Mouse (Mus musculus): Measurements from ENCODE around the gene Ddx10. TPM values are rescaled to one million over a fixed set of nuclear protein-coding genes. Genes with fewer than 3 reads are reported as not detected.

Ddx10 gene
- 26.0 and 35.7 TPM in 2 replicates for polyA plus RNA-seq (2014; fragmentation: Nextera tagmentation; extraction: Ambion mirVana)

DNA sequence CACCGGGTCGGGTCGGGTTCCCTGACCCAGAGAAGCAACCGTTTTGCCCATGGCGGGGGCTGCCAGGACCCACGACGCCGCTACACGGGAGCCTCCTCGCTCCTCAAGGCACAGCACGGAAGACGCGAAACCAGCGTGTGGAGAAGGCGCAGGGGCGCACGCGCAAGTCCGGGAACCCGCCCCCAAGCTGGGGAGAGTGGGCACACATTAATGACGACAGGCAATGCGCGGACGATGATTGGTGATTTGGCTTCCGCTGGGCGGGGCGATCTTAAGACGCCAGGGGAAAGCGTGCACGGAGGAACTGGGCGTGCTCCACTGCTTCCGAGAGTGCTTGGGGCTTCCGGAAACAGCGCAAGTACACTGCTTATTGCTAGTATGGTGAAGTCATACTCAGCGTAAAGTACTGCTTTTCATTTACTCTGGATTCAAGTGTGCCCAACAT lies at the start of gene Ddx10:
Gene Ddx10 (minus strand): TSS at position 101 of the 445 bp plus-strand sequence.
- Histone ChIP-seq H3K27me3 (ENCODE audit: control insufficient read depth, insufficient read depth, low read length) (no peaks in the 10 kb centered on the region), H3K4me2 (replicated peaks; ENCODE audit: low read depth, low read length) (peak within 1 kb of the TSS; percentile 88), H3K4me1 (ENCODE audit: control insufficient read depth, insufficient read depth, low read length) (peaks cover 6% of the 10 kb centered on the region), H3K4me3 (ENCODE audit: low read length) (peak within 1 kb of the TSS; percentile 94), H3K9me3 (ENCODE audit: control insufficient read depth, low read length) (no peaks in the 10 kb centered on the region), H3K27ac (ENCODE audit: low read depth, low read length) (no peak within 1 kb of the TSS), H3K36me3 (ENCODE audit: control insufficient read depth, insufficient read depth, low read length) (no peaks in the 10 kb centered on the region), H3K9ac (ENCODE audit: low read depth, low read length) (peak within 1 kb of the TSS; percentile 71)
- peak; percentile 100 for ATAC-seq (ENCODE audit: low FRiP score, low TSS enrichment)
- under 1% methylated on average over 35 of the region's 35 CpGs for WGBS

DNA sequence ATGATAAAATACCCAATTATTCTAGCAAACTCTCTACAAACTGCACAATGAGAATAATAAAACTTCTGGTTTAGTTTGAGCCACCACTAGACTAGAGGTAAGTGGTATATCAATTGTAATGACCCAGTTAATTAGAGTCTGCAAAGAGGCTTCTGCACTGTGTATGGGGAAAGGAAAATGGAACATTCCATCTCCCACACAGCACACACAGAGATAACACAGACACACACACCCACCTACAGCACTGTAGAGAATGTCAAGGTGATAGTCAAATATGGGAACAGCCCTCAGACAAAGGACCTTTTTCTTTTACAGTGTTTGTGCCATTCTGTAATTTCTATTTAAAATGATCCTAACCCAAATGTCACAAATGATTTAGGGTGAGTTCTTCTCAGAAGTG lies 45.0 kb upstream of the Ddx10 start:
- no peak overlapping the region for H3K4me3 ChIP-seq (ENCODE audit: low read length)
- no peaks in the 10 kb centered on the region for H3K9me3 ChIP-seq (ENCODE audit: control insufficient read depth, low read length)
- no peak overlapping the region for H3K9ac ChIP-seq (ENCODE audit: low read depth, low read length)
- H3K27ac ChIP-seq (ENCODE audit: low read depth, low read length) = no peak overlapping the region
- no peak for ATAC-seq (ENCODE audit: low FRiP score, low TSS enrichment)
- no peak overlapping the region for H3K4me2 ChIP-seq (replicated peaks; ENCODE audit: low read depth, low read length)
- no peaks in the 10 kb centered on the region for H3K4me1 ChIP-seq (ENCODE audit: control insufficient read depth, insufficient read depth, low read length)
- no peaks in the 10 kb centered on the region for H3K27me3 ChIP-seq (ENCODE audit: control insufficient read depth, insufficient read depth, low read length)
- no peaks in the 10 kb centered on the region for H3K36me3 ChIP-seq (ENCODE audit: control insufficient read depth, insufficient read depth, low read length)

DNA sequence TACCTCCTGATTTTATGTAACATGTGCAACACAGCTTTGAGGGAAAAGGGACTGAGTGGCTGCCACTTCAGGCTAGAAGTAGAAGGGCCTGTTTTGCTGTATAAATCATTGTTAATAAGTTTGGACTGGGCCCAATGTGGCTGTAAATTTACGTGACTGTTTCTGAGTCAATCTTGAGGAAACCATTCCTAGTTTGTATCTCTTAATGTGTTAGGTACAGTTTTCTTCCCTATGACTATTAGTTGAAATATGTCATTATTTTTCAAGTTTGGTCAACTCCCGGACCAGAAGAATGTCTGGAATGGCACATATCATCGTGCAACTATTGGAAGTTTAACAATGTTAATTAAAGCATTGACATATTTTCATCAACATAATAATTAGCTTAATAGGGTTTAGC lies 42.2 kb upstream of the Ddx10 start:
- no peaks in the 10 kb centered on the region for H3K9me3 ChIP-seq (ENCODE audit: control insufficient read depth, low read length)
- H3K4me3 ChIP-seq (ENCODE audit: low read length) = no peak overlapping the region
- H3K27ac ChIP-seq (ENCODE audit: low read depth, low read length) = no peak overlapping the region
- whole genome bisulfite sequencing = 61% methylated on average over 3 of the region's 3 CpGs
- no peaks in the 10 kb centered on the region for H3K36me3 ChIP-seq (ENCODE audit: control insufficient read depth, insufficient read depth, low read length)
- no peaks in the 10 kb centered on the region for H3K27me3 ChIP-seq (ENCODE audit: control insufficient read depth, insufficient read depth, low read length)
- no peak overlapping the region for H3K4me2 ChIP-seq (replicated peaks; ENCODE audit: low read depth, low read length)
- H3K4me1 ChIP-seq (ENCODE audit: control insufficient read depth, insufficient read depth, low read length) = no peaks in the 10 kb centered on the region
- no peak; the same call in 1 of the 2 replicates for ATAC-seq (ENCODE audit: low FRiP score, low TSS enrichment)
- H3K9ac ChIP-seq (ENCODE audit: low read depth, low read length) = no peak overlapping the region

- no peaks in the 10 kb centered on the region for H3K9me3 ChIP-seq (ENCODE audit: control insufficient read depth, low read length)
- no peaks in the 10 kb centered on the region for H3K4me1 ChIP-seq (ENCODE audit: control insufficient read depth, insufficient read depth, low read length)
- no peak overlapping the region for H3K27ac ChIP-seq (ENCODE audit: low read depth, low read length)
- no peaks in the 10 kb centered on the region for H3K36me3 ChIP-seq (ENCODE audit: control insufficient read depth, insufficient read depth, low read length)
- no peak for ATAC-seq (ENCODE audit: low FRiP score, low TSS enrichment)
- H3K4me3 ChIP-seq (ENCODE audit: low read length) = no peak overlapping the region
- H3K4me2 ChIP-seq (replicated peaks; ENCODE audit: low read depth, low read length) = no peak overlapping the region
- 81% methylated on average over 6 of the region's 6 CpGs for WGBS
- no peak overlapping the region for H3K9ac ChIP-seq (ENCODE audit: low read depth, low read length)
- no peaks in the 10 kb centered on the region for H3K27me3 ChIP-seq (ENCODE audit: control insufficient read depth, insufficient read depth, low read length)
Observed at GRCm38 (mm10) chr9:53286793-53287192, 38.9 kb upstream of the Ddx10 start.

DNA sequence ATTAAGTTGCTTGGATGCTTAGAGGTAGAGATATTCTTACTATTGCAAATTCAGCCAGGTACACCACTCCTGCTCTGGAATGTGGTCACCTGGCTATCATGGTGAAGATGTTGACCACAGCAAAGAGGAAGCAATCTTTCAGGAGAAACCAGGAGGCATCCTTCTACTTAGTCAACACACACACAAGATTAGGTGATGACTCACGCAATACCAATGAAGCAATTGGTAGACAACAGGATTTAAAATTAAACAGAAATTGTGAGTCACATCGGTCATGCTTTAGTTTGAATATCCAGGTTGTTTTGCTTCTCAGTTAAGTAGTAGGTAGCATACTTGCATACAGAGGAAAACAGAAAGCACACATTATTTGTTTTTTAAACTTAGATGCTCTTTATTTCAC lies 31.1 kb upstream of the Ddx10 start:
- H3K36me3 ChIP-seq (ENCODE audit: control insufficient read depth, insufficient read depth, low read length) = no peaks in the 10 kb centered on the region
- H3K27ac ChIP-seq (ENCODE audit: low read depth, low read length) = no peak overlapping the region
- ATAC-seq (ENCODE audit: low FRiP score, low TSS enrichment) = no peak
- no peak overlapping the region for H3K4me2 ChIP-seq (replicated peaks; ENCODE audit: low read depth, low read length)
- WGBS = 92% methylated on average over 2 of the region's 2 CpGs
- no peak overlapping the region for H3K4me3 ChIP-seq (ENCODE audit: low read length)
- H3K4me1 ChIP-seq (ENCODE audit: control insufficient read depth, insufficient read depth, low read length) = no peaks in the 10 kb centered on the region
- H3K9ac ChIP-seq (ENCODE audit: low read depth, low read length) = no peak overlapping the region
- no peaks in the 10 kb centered on the region for H3K9me3 ChIP-seq (ENCODE audit: control insufficient read depth, low read length)
- H3K27me3 ChIP-seq (ENCODE audit: control insufficient read depth, insufficient read depth, low read length) = no peaks in the 10 kb centered on the region

DNA sequence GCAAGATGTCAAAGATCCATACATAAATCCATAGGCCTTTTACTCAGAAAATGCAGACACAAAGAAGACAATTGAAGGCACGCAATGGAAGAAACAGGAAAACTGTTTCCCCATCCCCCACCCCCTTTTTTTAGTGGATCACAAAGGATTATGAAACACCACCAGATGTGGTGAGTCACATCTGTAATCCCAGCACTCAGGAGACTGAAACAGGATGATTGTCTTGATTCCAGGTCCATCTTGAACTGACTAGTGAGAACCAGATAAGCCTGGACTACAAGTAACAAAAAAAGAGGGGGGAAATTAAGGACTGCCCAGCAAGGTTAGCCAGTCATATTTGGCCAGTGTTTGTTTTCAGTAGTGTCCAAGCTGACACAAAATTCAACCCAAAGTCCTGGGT lies 28.5 kb upstream of the Ddx10 start:
- no peak overlapping the region for H3K4me2 ChIP-seq (replicated peaks; ENCODE audit: low read depth, low read length)
- ATAC-seq (ENCODE audit: low FRiP score, low TSS enrichment) = no peak
- WGBS = 89% methylated on average over 1 of the region's 1 CpGs
- no peaks in the 10 kb centered on the region for H3K36me3 ChIP-seq (ENCODE audit: control insufficient read depth, insufficient read depth, low read length)
- peaks cover 8% of the 10 kb centered on the region; the same call in 1 of the 2 replicates for H3K4me1 ChIP-seq (ENCODE audit: control insufficient read depth, insufficient read depth, low read length)
- no peaks in the 10 kb centered on the region for H3K9me3 ChIP-seq (ENCODE audit: control insufficient read depth, low read length)
- no peak overlapping the region for H3K9ac ChIP-seq (ENCODE audit: low read depth, low read length)
- H3K27ac ChIP-seq (ENCODE audit: low read depth, low read length) = no peak overlapping the region
- H3K27me3 ChIP-seq (ENCODE audit: control insufficient read depth, insufficient read depth, low read length) = no peaks in the 10 kb centered on the region
- H3K4me3 ChIP-seq (ENCODE audit: low read length) = no peak overlapping the region

DNA sequence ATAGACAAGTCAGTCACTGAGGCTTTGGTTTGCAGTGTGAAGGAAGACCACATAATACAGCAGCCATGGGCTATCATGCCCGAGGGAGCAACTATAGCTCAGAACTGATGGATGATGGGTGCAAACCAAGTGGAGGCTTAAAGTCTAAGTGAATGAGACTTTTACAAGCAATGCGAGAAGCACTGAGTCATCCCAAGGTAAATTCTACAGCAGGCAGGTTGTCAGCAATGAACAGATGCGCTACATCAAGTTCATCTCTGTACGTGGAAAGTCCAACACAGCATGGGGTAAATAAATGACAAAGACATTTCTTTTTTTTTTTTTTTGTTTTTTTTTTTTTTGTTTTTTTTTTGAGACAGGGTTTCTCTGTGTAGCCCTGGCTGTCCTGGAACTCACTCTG lies 24.9 kb upstream of the Ddx10 start:
- Histone ChIP-seq H3K4me1 (ENCODE audit: control insufficient read depth, insufficient read depth, low read length) (peaks cover 11% of the 10 kb centered on the region), H3K27ac (ENCODE audit: low read depth, low read length) (peak overlapping the region; percentile 85)

GRCm38 (mm10) chr9:53272207-53272606 lies 24.4 kb upstream of the Ddx10 start:
- peaks cover 11% of the 10 kb centered on the region for H3K4me1 ChIP-seq (ENCODE audit: control insufficient read depth, insufficient read depth, low read length)
- no peaks in the 10 kb centered on the region for H3K36me3 ChIP-seq (ENCODE audit: control insufficient read depth, insufficient read depth, low read length)
- H3K27ac ChIP-seq (ENCODE audit: low read depth, low read length) = peak overlapping the region; percentile 85
- H3K9me3 ChIP-seq (ENCODE audit: control insufficient read depth, low read length) = no peaks in the 10 kb centered on the region
- H3K9ac ChIP-seq (ENCODE audit: low read depth, low read length) = no peak overlapping the region
- WGBS = 32% methylated on average over 5 of the region's 5 CpGs
- H3K4me3 ChIP-seq (ENCODE audit: low read length) = no peak overlapping the region
- no peaks in the 10 kb centered on the region for H3K27me3 ChIP-seq (ENCODE audit: control insufficient read depth, insufficient read depth, low read length)
- ATAC-seq (ENCODE audit: low FRiP score, low TSS enrichment) = no peak
- H3K4me2 ChIP-seq (replicated peaks; ENCODE audit: low read depth, low read length) = 0 out of 2 replicates have a peak overlapping the region, but pooled peaks have one; percentile 11

More for the DNA sequence above, 24.9 kb upstream of the Ddx10 start:
- no peaks in the 10 kb centered on the region for H3K9me3 ChIP-seq (ENCODE audit: control insufficient read depth, low read length)
- no peak overlapping the region for H3K4me2 ChIP-seq (replicated peaks; ENCODE audit: low read depth, low read length)
- WGBS = 48% methylated on average over 4 of the region's 4 CpGs
- H3K4me3 ChIP-seq (ENCODE audit: low read length) = no peak overlapping the region
- no peaks in the 10 kb centered on the region for H3K36me3 ChIP-seq (ENCODE audit: control insufficient read depth, insufficient read depth, low read length)
- ATAC-seq (ENCODE audit: low FRiP score, low TSS enrichment) = no peak
- no peaks in the 10 kb centered on the region for H3K27me3 ChIP-seq (ENCODE audit: control insufficient read depth, insufficient read depth, low read length)
- no peak overlapping the region for H3K9ac ChIP-seq (ENCODE audit: low read depth, low read length)

DNA sequence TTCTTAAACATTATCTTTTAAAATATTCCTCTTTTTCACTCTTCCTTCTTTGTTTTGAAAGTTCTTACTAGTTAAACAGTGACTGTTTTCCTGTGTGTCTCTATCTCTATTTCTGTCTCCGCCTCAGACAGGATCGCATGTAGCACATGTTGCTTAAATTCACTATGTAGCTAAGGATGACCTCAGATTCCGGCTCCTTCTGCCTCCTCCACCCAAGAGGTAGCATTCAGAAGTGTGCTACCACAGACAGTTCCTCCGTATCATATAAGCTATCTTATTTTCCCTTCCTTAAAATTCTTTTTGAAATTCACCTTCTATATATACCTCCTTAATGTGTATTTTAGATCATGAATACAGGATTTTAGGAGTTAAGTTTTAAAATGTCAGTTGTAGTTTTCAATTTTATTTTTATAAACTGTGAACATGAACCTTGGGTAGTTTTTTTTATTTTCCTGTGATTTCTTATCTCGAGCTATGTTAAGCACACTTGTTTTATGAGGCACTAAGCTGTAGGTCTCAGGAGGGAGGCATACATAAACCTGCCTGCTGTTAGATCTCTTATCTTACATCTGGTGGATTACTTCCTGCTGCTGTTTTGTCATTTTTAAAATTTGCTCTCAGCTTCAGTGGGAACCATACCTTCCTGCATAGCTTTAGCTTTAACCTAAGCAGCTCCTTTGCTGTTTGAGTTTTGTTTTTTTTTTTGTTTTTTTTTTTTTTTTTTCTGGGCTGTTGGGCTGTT lies 23.6 kb upstream of the Ddx10 start:
- 23% methylated on average over 5 of the region's 5 CpGs for WGBS
- Histone ChIP-seq H3K4me1 (ENCODE audit: control insufficient read depth, insufficient read depth, low read length) (peaks cover 11% of the 10 kb centered on the region), H3K27ac (ENCODE audit: low read depth, low read length) (peak overlapping the region; percentile 85; the same call in 1 of the 2 replicates), H3K36me3 (ENCODE audit: control insufficient read depth, insufficient read depth, low read length) (no peaks in the 10 kb centered on the region), H3K4me2 (replicated peaks; ENCODE audit: low read depth, low read length) (no peak overlapping the region), H3K27me3 (ENCODE audit: control insufficient read depth, insufficient read depth, low read length) (no peaks in the 10 kb centered on the region), H3K4me3 (ENCODE audit: low read length) (no peak overlapping the region), H3K9me3 (ENCODE audit: control insufficient read depth, low read length) (no peaks in the 10 kb centered on the region), H3K9ac (ENCODE audit: low read depth, low read length) (no peak overlapping the region)
- peak; percentile 80; the same call in 1 of the 2 replicates for ATAC-seq (ENCODE audit: low FRiP score, low TSS enrichment)

Measured in kidney, embryonic 14.5 days (tissue).